In genomic region chr1:34121157-34122015, GRCm38 (mm10) we compare ENCODE assay signal across 8 mouse cellular contexts.
DNase-seq lines count a peak whose midpoint lies in the region; ATAC-seq lines count a peak whose summit lies in the region.

No protein-coding gene starts in this region.

- no peak for DNase-seq in frontal cortex, postnatal 25 days (ENCODE audit: low spot score in 2 of 2)
- peak; percentile 75 for DNase-seq in adrenal gland, adult 8-10 months
- peak; percentile 90 for DNase-seq in gastrocnemius, adult 18-20 months (ENCODE audit: low spot score)
- peak; percentile 77 for DNase-seq in left cerebral cortex, postnatal 4 days
- no peak for DNase-seq in retina, embryonic 14.5 days (ENCODE audit: low spot score)

- H3K9ac ChIP-seq in hindbrain, embryonic 15.5 days: no peak overlapping the region
- peak overlapping the region; percentile 3; the same call in 1 of the 2 replicates for H3K9ac ChIP-seq in neural tube, embryonic 15.5 days (replicated peaks)

- peaks cover 15% of the 10 kb centered on the region; the same call in 1 of the 2 replicates for H3K4me1 ChIP-seq in hindbrain, embryonic 15.5 days (replicated peaks)
- peaks cover 14% of the 10 kb centered on the region for H3K4me1 ChIP-seq in neural tube, embryonic 15.5 days

- H3K9me3 ChIP-seq in hindbrain, embryonic 15.5 days: no peaks in the 10 kb centered on the region
- H3K9me3 ChIP-seq in neural tube, embryonic 15.5 days (replicated peaks): no peaks in the 10 kb centered on the region

- peak overlapping the region; percentile 37 for H3K4me2 ChIP-seq in hindbrain, embryonic 15.5 days
- H3K4me2 ChIP-seq in neural tube, embryonic 15.5 days: peak overlapping the region; percentile 47

- H3K4me3 ChIP-seq in hindbrain, embryonic 15.5 days: peak overlapping the region; percentile 5; the same call in 1 of the 2 replicates
- H3K4me3 ChIP-seq in neural tube, embryonic 15.5 days (replicated peaks): peak overlapping the region; percentile 22

- H3K36me3 ChIP-seq in hindbrain, embryonic 15.5 days: no peaks in the 10 kb centered on the region; the same call in 1 of the 2 replicates
- no peaks in the 10 kb centered on the region for H3K36me3 ChIP-seq in neural tube, embryonic 15.5 days

- H3K27me3 ChIP-seq in hindbrain, embryonic 15.5 days: no peaks in the 10 kb centered on the region
- no peaks in the 10 kb centered on the region for H3K27me3 ChIP-seq in neural tube, embryonic 15.5 days (replicated peaks)

- 0 out of 2 replicates have a peak overlapping the region, but pooled peaks have one; percentile 28 for H3K27ac ChIP-seq in hindbrain, embryonic 15.5 days (replicated peaks)
- H3K27ac ChIP-seq in neural tube, embryonic 15.5 days (replicated peaks): peak overlapping the region; percentile 64

- peak; percentile 17; the same call in 1 of the 2 replicates for ATAC-seq in frontal cortex, adult (ENCODE audit: low TSS enrichment)
- 0 out of 2 replicates have a peak, but pooled peaks have one; percentile 19 for ATAC-seq in hindbrain, embryonic 15.5 days (ENCODE audit: low FRiP score, low read depth)
- no peak for ATAC-seq in neural tube, embryonic 15.5 days (ENCODE audit: low FRiP score)

- 62% methylated on average over 29 of the region's 29 CpGs for WGBS in hindbrain, embryonic 15.5 days
- WGBS in neural tube, embryonic 15.5 days: 58% methylated on average over 29 of the region's 29 CpGs

- intact Hi-C loops in left cerebral cortex, postnatal 4 days (cut with DNase I): no loop called here

Comparison
In these comparisons a context has a peak if more than half of its experiments do, and no peak if none do; other contexts are left out.
1. DNase-seq: peak in adrenal gland, adult 8-10 months (single experiment), gastrocnemius, adult 18-20 months (single experiment) and left cerebral cortex, postnatal 4 days (single experiment); none in frontal cortex, postnatal 25 days (0 of 2) and retina, embryonic 14.5 days (single experiment).